Mouse (Mus musculus) embryonic fibroblast, embryonic 13.5 days (primary cell): ENCODE results near the gene Soat2.

Experiments used
- CTCF ChIP-seq: IDR thresholded peaks from 2 replicates; pipeline ENCODE4 v1.5.1; 2011; ENCODE audit warnings: mild to moderate bottlenecking, control low read depth, low read length, moderate library complexity, borderline replicate concordance; ENCODE audit not compliant: insufficient read depth
- POLR2A ChIP-seq: IDR thresholded peaks from 2 replicates; pipeline ENCODE4 v1.6.1; 2011; ENCODE audit warnings: low read depth, mild to moderate bottlenecking, control low read depth, low read length, moderate library complexity

DNA sequence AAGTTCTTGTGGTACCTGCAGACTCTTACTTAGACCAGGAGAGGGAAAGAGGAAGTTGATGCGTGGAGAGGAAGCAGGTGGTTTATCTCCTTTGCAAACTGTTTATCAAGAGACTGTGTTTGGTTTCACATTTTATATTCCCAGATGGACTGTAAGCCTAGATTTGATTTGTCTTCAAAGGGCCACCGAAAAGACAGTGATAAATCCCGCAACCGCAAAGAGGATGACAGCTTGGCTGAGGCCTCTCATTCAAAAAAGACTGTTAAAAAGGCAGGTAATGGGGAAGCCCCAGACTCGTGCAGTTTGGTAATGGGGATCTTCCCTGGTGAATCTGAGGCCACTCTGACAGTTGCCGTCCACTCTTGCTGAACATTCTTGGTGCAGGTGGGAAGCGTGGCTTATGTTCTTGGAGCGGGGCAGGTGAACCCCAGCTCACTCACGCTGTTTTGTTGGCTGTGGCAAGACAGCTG lies 57.8 kb downstream of the Soat2 start:
- TF ChIP-seq CTCF, result no peak
- no peak for TF ChIP-seq POLR2A
